Mouse (Mus musculus) kidney, postnatal 0 days (tissue): ENCODE measurements at regions not wholly inside any gene's neighbourhood (a gene's known extent, or its start where the extent isn't known, plus 50 kb on each side); places are given as distances from the start of the nearest gene placed in this dataset.
A peak's percentile ranks its signal among the peaks of the same experiment; 100 is the strongest.

Experiments used
- ATAC-seq: fragments of 200-750 bp; cut with Nextera tagmentation; replicated peaks from 2 replicates; pipeline ENCODE4 v1.8.0; 2017; ENCODE audit warnings: low read depth, moderate number of reproducible peaks, moderate TSS enrichment, moderate library complexity; ENCODE audit not compliant: low FRiP score
- DNase-seq: peaks from one replicate; pipeline ENCODE4 v3.0.0-alpha.2; 2016; ENCODE audit warnings: low spot score
- H3K27ac ChIP-seq: fragments of 300-500 bp; sonication (generic); 2 replicates; pipeline ENCODE4 v1.5.1; 2014; ENCODE audit warnings: mild to moderate bottlenecking
- H3K27me3 ChIP-seq: fragments of 300-500 bp; sonication (generic); 2 replicates; pipeline ENCODE4 v1.6.1; 2014; ENCODE audit warnings: low read length, mixed read lengths; ENCODE audit not compliant: insufficient read depth
- H3K36me3 ChIP-seq: fragments of 300-500 bp; sonication (generic); 2 replicates; pipeline ENCODE4 v1.6.1; 2014; ENCODE audit warnings: low read length, mixed read lengths; ENCODE audit not compliant: insufficient read depth
- H3K4me1 ChIP-seq: fragments of 300-500 bp; sonication (generic); replicated peaks from 2 replicates; pipeline ENCODE4 v1.6.1; 2014; ENCODE audit warnings: antibody characterized with exemption, low read length, mixed read lengths; ENCODE audit not compliant: insufficient read depth
- H3K4me2 ChIP-seq: fragments of 300-500 bp; sonication (generic); 2 replicates; pipeline ENCODE4 v1.6.1; 2014; ENCODE audit warnings: mild to moderate bottlenecking, low read length, moderate library complexity, mixed read lengths
- H3K4me3 ChIP-seq: fragments of 300-500 bp; sonication (generic); replicated peaks from 2 replicates; pipeline ENCODE4 v1.5.1; 2014; ENCODE audit warnings: low read depth, low read length
- H3K9ac ChIP-seq: fragments of 300-500 bp; sonication (generic); 2 replicates; pipeline ENCODE4 v1.6.1; 2014; ENCODE audit warnings: low read depth, low read length
- H3K9me3 ChIP-seq: fragments of 300-500 bp; sonication (generic); replicated peaks from 2 replicates; pipeline ENCODE4 v1.6.1; 2016; ENCODE audit warnings: low read length, inconsistent platforms, mixed read lengths
- CTCF ChIP-seq: IDR thresholded peaks from 2 replicates; pipeline ENCODE4 v1.5.1; 2016; ENCODE audit warnings: antibody characterized with exemption, low read depth, mild to moderate bottlenecking, moderate library complexity
- WGBS: fragments of 180-500 bp; shearing (Covaris S2); extraction: QIAGEN DNeasy Blood & Tissue Kit; methylation state at CpG from one replicate; pipeline ENCODE4 v1.1.7; 2014; 5-methylcytosine and 5-hydroxymethylcytosine counted together

DNA sequence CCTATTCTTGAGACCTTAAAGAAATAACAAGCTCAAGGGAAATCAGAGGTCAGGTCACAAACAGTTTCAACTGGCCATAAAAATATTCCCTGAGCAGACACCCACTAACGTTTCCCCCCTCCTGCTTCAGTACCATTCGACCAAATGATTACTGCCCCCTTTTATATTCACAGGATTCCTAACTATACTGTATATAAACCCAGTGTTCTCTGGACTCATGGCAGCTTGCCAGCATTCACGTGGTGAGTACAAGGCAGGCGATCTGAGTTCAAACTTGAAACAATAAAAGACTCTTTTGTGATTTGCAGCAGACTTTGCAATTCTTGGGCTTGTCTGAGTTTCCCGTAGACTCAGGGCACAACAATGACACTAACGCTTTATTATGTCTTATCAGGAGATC lies 989.0 kb upstream of the H2afb3 start:
- WGBS, result 54% methylated on average over 6 of the region's 6 CpGs
- ATAC-seq (no peak), DNase-seq (peak; percentile 0)
- Histone ChIP-seq H3K9me3 (no peaks in the 10 kb centered on the region), H3K4me2 (no peak overlapping the region), H3K4me3 (no peak overlapping the region), H3K36me3 (no peaks in the 10 kb centered on the region), H3K9ac (no peak overlapping the region), H3K27ac (no peak overlapping the region), H3K4me1 (no peaks in the 10 kb centered on the region), H3K27me3 (no peaks in the 10 kb centered on the region)
- no peak for TF ChIP-seq CTCF

DNA sequence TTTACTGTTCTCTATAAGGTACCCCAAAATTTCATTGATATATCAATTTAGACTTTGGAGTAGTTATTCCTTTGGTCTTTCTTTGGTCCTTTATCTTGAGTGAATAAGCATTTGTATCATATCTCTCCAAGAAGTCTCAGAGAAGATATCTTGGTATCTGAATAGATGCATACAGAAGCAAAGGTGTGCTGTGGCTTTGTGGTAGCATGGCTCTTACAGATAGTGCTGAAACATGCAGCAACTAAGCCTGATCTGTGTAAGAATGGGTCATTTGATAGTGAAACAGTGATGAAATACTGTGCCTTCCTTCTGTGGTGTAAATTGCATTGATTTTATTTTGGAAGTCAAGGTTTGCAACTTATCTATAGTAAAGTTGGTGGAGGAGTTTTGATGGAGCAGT lies 978.3 kb upstream of the H2afb3 start:
- Histone ChIP-seq H3K4me3 (no peak overlapping the region), H3K27me3 (no peaks in the 10 kb centered on the region)
- DNase-seq, result no peak

DNA sequence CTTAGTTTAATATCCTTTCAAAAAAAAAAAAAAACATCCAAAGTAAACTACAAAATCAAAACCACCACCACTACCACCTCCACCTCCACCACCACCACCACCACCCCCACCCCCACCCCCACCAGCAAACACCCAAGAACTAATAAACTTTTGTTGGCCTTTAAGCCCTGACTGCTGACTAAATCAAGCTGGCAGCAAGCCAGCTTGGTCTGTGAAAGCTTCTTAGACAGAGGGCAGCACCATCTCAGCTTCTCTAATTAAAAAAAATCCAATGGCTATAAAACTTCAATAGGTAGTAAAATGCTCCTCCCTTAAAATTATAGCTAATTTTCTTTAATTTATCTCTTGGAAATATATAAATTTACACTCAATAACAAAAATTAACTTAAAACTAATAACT lies 957.2 kb upstream of the H2afb3 start:
- Histone ChIP-seq H3K4me3 (no peak overlapping the region), H3K4me2 (no peak overlapping the region), H3K9me3 (no peaks in the 10 kb centered on the region), H3K27me3 (no peaks in the 10 kb centered on the region), H3K9ac (no peak overlapping the region), H3K36me3 (no peaks in the 10 kb centered on the region), H3K27ac (no peak overlapping the region), H3K4me1 (no peaks in the 10 kb centered on the region)
- DNase-seq (peak; percentile 1), ATAC-seq (no peak)
- TF ChIP-seq CTCF, result no peak

More for the DNA sequence above, 978.3 kb upstream of the H2afb3 start:
- no peak overlapping the region for H3K9ac ChIP-seq
- no peak overlapping the region for H3K27ac ChIP-seq
- no peaks in the 10 kb centered on the region for H3K4me1 ChIP-seq
- H3K9me3 ChIP-seq, result no peaks in the 10 kb centered on the region
- H3K36me3 ChIP-seq, result no peaks in the 10 kb centered on the region
- ATAC-seq, result no peak
- TF ChIP-seq CTCF, result no peak
- H3K4me2 ChIP-seq, result no peak overlapping the region

DNA sequence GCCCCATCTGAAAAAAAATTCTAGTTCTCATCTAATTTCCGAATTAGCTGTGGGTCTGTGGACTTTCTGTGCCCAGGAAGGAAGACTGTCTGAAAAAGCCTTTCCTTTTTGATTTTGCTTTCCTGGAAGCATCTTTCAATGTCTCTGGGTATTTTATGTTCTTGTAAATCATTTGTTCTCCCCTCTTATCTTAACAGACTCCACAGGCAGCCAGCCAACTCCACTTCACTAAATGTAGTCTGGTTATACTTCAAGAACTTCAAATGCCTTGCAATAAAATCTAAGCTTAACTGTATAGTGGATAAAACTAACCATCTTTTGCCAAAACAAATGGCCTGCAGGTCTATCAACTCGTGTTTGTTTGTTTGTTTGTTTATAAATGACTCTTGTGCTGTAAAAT lies 956.7 kb upstream of the H2afb3 start:
- DNase-seq (peak; percentile 31), ATAC-seq (no peak)
- H3K36me3 ChIP-seq, result no peaks in the 10 kb centered on the region
- WGBS, result 30% methylated on average over 2 of the region's 2 CpGs
- H3K9me3 ChIP-seq, result no peaks in the 10 kb centered on the region
- H3K4me3 ChIP-seq, result no peak overlapping the region
- no peak overlapping the region for H3K27ac ChIP-seq
- H3K4me1 ChIP-seq, result no peaks in the 10 kb centered on the region
- no peak overlapping the region for H3K9ac ChIP-seq
- H3K4me2 ChIP-seq, result no peak overlapping the region
- TF ChIP-seq CTCF, result no peak
- H3K27me3 ChIP-seq, result no peaks in the 10 kb centered on the region

DNA sequence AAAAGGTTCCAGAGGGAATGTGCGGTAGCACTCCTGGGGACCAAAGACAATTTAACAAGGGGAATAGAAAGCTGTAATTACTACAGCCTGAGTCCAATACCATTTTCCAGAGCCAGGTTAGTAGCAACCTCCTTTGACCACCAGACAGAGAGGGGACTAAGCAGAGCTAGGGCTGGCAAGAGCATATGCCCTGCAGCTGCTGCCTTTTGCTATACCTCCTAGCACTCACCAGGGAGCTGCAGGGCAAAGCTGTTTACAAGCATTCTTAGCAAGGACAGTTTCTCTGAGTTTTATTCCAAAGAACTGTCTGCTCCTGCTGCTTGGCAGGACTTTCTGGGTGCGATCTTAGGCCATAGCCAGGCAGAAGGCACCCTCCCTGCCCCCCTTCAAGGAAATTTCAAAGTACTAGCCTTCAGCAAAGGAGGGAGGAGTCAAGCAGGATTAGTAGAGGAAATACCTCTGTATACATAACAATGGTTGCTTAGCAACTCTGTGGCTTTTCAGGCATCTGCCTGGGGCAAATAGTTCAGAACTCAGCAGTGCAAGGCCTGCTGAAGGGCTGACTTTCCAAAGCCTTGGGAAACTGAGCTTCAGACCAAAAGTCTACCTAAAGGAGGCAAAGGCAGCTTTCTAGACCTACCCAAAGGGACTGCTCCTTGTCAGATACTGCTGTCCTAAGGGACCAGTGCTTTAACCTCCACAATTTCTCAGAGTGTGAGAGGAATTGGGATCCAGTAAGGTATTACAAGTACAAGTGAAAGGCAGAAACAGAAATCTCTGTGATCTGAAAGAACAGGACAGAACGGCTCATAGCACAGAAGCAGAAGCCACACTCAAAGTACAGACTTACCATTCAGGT lies 919.5 kb upstream of the H2afb3 start:
- H3K36me3 ChIP-seq, result no peaks in the 10 kb centered on the region
- H3K4me1 ChIP-seq, result no peaks in the 10 kb centered on the region
- no peak overlapping the region for H3K27ac ChIP-seq
- H3K4me2 ChIP-seq, result no peak overlapping the region
- no peaks in the 10 kb centered on the region for H3K27me3 ChIP-seq
- H3K9ac ChIP-seq, result no peak overlapping the region
- no peaks in the 10 kb centered on the region for H3K9me3 ChIP-seq
- H3K4me3 ChIP-seq, result no peak overlapping the region
- DNase-seq (peak; percentile 51), ATAC-seq (peak; percentile 77)
- whole genome bisulfite sequencing, result 40% methylated on average over 3 of the region's 3 CpGs
- no peak for TF ChIP-seq CTCF
